Mouse (Mus musculus) urinary bladder, postnatal 10 days (tissue): ENCODE results near the gene Uvrag.
"Not testable (repeated sequence)": the region's sequence is repeated elsewhere in the genome, so short reads cannot be mapped to it uniquely, and the experiment has no call there.

Experiments used
- DNase-seq: peaks from one replicate; pipeline ENCODE4 v3.0.0; 2022; ENCODE audit warnings: low spot score

Gene Uvrag

GRCm38 (mm10) chr7:98974590-98974989 lies 166.4 kb downstream of the Uvrag start:
- no peak for DNase-seq

- DNase-seq, result no peak
These were observed 170.2 kb downstream of the Uvrag start for GRCm38 (mm10) chr7:98970721-98971120.

DNA sequence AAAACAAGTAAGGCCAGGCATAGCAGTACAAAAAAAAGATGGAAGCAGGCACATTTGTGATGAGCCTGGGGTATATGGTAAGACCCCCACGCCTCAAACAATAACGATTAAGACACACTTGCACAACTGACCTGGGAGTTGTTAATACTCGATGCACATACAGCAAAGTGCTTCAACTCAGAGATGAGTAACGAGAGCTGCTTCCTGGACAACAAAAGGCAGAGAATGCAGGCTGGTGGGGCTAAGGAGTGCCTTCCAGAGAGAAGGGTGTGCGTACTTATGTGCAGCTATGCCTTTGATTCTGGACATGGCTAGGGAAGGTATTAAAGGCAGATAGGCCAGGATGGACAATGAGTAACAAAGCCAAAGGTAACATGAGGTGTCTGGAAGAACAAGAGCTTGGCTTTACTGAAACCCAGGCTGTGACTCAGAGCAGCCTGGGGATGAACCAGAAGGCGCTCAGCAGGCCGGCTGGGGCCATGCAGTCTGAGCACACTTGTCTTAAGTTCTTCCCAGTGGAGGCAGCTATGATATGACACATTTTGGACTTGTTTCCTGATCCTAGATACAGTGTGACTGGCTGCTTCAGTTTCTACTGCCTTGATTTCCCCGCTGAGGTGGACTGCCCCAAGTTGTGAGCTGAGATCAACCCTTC lies 172.1 kb downstream of the Uvrag start:
- no peak for DNase-seq

DNA sequence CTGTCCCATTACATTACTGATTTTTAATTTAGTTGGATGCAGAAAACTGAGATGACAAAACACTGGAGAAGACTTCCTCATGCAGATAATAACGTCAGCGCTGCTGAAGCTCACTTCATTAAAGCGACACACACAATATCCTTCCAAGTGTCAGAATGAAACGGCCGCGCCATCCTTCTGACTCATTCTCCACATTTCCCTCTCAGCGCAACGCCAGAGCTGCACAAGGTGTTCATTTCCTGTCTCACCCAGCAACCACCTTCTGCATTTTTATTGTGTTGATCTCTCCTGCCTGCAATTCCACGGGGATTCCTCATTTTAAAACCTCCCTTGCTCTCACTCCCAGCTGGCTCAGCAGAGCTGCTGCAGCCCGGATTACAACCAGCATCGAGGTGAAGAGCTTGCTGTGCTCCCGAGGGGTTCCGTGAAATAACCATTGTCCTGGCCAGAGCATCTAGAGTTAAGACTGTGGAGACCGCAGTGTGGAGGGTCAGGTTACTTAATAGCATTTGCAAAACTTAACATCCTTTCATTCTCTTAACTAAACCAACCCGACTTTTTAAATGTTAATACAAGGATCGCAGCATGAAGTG lies 172.8 kb downstream of the Uvrag start:
- DNase-seq, result no peak

DNA sequence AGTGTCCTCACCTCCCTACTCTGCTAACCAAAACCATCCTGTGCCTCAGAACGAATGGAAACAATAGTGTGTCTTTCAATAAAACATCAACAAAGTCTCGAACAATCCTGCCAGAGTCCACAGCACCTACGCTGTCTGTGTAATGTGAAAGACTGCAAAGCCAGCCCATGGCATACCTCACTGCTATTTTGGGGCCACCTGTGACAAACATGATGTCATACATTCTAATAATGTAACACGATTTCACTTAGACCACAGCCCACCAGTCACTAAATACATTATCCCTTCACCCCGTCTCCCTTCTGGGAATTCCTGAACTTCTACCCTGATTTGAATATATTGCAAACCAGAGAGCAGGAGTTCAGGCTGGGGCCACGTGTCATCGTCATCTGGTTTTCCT lies 173.3 kb downstream of the Uvrag start:
- DNase-seq, result no peak

- DNase-seq, result not testable (repeated sequence)
These were observed 177.4 kb downstream of the Uvrag start for GRCm38 (mm10) chr7:98963581-98963980.

DNA sequence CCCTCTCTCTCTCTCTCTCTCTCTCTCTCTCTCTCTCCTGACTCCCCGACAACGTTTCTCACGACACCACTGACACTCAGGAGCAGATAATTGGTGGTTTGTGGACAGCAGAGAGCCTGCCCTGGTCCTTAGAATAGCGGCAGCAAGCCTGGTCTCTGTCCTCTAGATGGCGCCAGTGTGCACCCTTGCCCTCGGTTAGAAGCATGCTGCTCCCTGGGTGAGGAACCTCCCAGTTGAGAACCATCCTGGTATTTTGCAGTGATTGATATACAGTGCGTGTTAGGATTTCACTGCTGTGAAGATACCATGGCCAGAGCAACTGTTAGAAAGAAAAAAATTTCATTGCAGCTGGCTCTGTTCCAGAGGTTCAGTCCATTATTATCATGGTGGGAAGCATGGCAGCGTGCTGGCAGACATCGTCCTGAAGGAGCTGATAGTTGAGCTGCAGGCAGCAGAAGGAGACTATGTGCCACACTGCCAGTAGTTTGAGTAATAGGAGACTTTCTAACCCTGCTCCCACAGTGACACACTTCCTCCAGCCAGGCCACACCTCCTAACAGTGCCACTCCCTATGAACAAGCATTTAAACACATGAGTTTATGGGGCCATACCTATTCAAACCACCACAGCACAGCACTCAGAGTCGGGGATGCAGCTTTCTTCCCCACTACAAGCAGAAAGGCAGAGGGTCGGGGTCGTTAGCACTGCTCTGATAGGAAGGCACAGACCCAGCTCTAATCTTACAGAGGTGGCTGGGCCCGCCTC lies 178.2 kb downstream of the Uvrag start:
- DNase-seq, result no peak

- DNase-seq, result no peak
These were observed 178.9 kb downstream of the Uvrag start for GRCm38 (mm10) chr7:98962074-98962473.

GRCm38 (mm10) chr7:98960274-98960673 lies 180.7 kb downstream of the Uvrag start:
- DNase-seq, result no peak

- no peak for DNase-seq
These were observed 181.7 kb downstream of the Uvrag start for GRCm38 (mm10) chr7:98959246-98959645.

DNA sequence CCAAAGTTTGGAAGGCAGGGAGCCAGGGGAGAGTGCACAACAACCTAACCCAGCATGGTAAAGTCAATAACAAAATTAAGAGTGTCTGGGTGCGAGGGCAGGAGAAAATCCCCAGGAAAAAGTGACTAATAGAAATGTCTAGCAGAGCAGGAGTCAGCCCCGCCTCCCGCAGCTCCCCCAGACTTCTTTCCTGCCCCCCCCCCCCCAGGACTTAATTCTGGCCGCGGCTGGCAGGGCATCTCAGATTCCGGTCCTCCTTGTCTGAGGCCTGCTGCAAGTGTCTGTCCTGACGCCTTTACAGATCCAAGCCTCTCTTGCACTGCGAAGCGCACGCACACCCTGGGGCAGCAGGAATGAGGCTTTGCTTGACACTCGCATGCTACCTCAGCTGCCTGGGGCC lies 182.8 kb downstream of the Uvrag start:
- no peak for DNase-seq

DNA sequence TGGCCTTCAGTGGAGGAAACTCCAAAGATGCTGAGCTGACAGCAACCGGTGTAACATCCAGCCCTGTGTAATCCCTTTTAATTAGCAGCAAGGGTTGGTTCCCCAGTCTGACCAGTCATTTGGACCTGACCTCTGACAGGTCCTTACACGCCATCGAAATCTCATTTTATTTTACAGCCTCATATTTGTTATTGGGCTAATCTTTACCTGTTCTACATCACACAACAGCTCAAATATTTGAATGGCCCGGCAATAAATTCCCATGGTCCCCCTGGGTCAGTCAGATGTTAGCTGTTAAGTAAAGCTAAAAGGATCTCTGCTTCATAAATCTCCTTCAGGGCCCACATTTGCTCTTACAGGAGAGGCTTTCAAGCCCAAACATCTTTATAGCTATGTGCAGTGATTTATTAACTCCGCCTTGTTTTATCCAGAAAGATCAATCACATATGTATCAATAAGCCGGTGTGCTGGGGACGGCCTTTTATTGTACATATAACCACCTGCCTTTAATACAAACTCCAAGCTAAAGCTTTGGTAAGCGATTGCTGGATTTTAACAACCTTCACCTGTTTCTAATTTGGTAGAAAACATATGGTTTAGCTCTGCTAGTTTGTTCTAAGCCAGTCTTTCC lies 183.7 kb downstream of the Uvrag start:
- no peak for DNase-seq

GRCm38 (mm10) chr7:98956609-98957008 lies 184.3 kb downstream of the Uvrag start:
- no peak for DNase-seq

GRCm38 (mm10) chr7:98953649-98954048 lies 187.3 kb downstream of the Uvrag start:
- no peak for DNase-seq

DNA sequence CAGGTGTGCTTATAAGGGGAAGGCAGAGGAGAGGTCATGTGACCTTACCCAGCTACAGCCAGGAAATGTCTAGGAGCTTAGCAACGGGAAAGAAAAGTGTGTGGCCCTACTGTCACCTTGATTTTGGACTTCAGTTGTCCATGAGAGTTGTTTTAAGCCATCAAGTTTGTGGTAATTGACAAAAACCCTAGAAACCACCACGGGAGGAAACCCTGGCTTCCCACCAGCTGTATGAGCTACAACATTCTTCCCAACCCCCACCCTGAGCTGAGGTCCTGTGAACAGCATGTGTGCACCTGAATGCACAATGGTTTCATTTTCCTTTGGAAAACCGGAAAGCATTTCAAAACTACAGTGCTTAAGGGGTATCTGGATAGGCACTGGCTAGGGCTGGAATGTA lies 196.0 kb downstream of the Uvrag start:
- no peak for DNase-seq

DNA sequence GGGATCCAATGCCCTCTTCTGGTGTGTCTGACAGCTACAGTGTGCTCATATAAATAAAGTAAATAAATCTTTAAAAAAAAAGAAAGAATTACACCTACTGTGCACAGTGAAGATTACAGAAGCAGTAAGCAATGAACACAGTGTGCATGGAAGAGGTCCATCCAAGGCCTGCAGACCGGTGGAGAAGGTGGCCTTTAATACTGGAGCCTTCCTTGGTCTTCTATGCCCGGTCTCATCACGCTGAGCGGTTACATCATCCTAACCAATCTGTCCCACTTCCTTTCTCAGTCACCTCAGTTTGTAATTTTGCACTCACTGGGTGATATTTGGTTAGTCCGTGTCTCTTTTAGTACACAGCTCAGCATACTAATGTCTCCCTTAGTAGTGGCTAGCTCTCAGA lies 197.3 kb downstream of the Uvrag start:
- DNase-seq, result no peak

- no peak for DNase-seq
These were observed 198.2 kb downstream of the Uvrag start for GRCm38 (mm10) chr7:98942746-98943145.

GRCm38 (mm10) chr7:98939194-98939593 lies 201.7 kb downstream of the Uvrag start:
- DNase-seq, result no peak

- no peak for DNase-seq
These were observed 202.3 kb downstream of the Uvrag start for GRCm38 (mm10) chr7:98938621-98939020.

DNA sequence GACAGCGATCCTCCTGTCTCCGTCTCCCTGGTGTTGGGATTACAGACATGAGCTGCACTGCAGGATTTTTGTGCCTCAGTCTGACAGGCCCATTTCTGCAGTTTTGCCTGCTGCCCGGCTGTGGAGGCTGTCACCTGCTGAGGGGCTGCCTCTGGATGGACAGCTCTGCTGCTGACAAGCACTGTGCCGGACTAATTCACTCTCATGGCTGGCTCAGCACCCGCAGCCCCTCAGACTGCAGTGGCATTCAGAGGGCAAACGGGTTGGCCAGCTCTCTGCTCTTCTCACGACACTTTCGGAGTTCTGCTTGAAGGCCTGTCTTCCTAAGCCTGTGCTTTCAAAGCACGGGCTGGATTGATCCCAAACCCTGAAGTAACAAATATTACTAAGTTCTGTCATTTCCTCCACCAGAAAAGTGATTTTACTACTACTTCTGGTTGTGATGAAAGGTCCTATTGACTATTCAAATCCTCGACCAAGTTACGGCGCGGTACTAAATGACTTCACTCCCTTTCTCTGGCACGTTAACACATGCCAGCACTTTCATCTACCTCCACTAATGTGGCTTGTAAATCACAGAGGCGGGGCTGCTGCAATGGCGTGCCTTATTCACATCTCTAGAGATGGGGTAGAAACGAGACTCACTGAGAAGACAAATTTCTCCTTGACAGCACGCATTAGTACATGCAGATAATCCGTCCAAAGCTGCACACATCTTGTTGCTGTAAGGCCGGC lies 203.7 kb downstream of the Uvrag start:
- DNase-seq, result no peak

DNA sequence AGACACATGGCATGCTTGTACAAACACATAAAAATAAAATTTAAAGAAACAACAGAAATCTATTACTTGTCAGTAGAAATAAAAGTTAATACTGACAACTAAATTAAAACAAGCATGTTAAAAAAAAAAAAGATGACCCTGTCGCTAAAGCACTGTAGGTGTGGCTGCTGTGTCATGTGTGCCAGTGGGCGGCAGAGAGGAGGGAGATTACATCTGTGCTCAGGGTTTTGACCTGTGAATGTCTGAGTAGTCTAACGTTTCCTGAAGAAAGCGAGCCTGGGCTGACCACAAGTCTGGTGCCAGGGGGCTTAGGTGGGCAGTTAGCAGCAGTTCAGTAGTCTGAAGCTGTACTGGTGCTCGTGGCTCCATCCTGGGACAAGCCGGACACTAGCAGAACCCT lies 205.2 kb downstream of the Uvrag start:
- DNase-seq, result no peak

DNA sequence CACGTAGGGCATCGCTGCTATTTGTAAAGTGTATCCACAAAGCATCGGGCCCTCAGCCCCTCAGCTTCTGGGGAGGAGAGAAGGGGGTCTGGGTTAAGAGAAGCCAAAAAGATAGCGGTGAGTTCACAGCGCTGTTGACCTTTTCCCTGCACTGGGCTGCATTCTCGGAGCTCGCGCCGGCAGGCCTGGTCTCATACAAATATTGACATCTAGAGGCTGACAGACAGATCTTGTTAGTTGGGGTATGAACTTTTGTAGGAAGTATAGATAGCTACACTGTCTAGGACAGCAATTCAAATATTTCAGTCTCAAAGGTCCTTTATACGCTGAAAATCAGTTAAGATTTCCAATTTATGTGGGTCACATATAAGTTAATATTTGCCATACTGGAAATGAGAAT lies 205.7 kb downstream of the Uvrag start:
- no peak for DNase-seq
